Mouse (Mus musculus): ENCODE measurements around the gene Uck1. TPM values are rescaled to one million over a fixed set of nuclear protein-coding genes. Genes with fewer than 3 reads are reported as not detected.

Gene Uck1
- polyA plus RNA-seq, 1 experiment from 2014 or later = 68.1 TPM

- ATAC-seq (ENCODE audit: insufficient number of reproducible peaks, low FRiP score, low TSS enrichment, low read depth) = no peak
- H3K36me3 ChIP-seq = peaks cover 78% of the 10 kb centered on the region
- WGBS = 76% methylated on average over 5 of the region's 5 CpGs
- H3K9me3 ChIP-seq = no peaks in the 10 kb centered on the region
- H3K27me3 ChIP-seq = no peaks in the 10 kb centered on the region
- H3K9ac ChIP-seq = no peak overlapping the region
- peaks cover 10% of the 10 kb centered on the region for H3K4me1 ChIP-seq
- no peak overlapping the region for H3K4me2 ChIP-seq
- no peak overlapping the region for H3K27ac ChIP-seq
- no peak overlapping the region for H3K4me3 ChIP-seq
These were observed 5.4 kb downstream of the Uck1 start for GRCm38 (mm10) chr2:32254563-32254962.

- H3K4me3 ChIP-seq = no peak overlapping the region
- no peak overlapping the region for H3K4me2 ChIP-seq
- H3K27me3 ChIP-seq = no peaks in the 10 kb centered on the region
- no peaks in the 10 kb centered on the region for H3K9me3 ChIP-seq
- WGBS = 69% methylated on average over 1 of the region's 1 CpGs
- no peak overlapping the region for H3K27ac ChIP-seq
- H3K36me3 ChIP-seq = peaks cover 89% of the 10 kb centered on the region
- ATAC-seq (ENCODE audit: insufficient number of reproducible peaks, low FRiP score, low TSS enrichment, low read depth) = no peak
- H3K4me1 ChIP-seq = no peaks in the 10 kb centered on the region
- no peak overlapping the region for H3K9ac ChIP-seq
These were observed 6.6 kb downstream of the Uck1 start for GRCm38 (mm10) chr2:32253352-32253751.

- no peak for ATAC-seq (ENCODE audit: insufficient number of reproducible peaks, low FRiP score, low TSS enrichment, low read depth)
- peaks cover 89% of the 10 kb centered on the region for H3K36me3 ChIP-seq
- no peaks in the 10 kb centered on the region for H3K9me3 ChIP-seq
- no peaks in the 10 kb centered on the region for H3K4me1 ChIP-seq
- no peak overlapping the region for H3K9ac ChIP-seq
- H3K27ac ChIP-seq = no peak overlapping the region
- no peak overlapping the region for H3K4me2 ChIP-seq
- H3K27me3 ChIP-seq = no peaks in the 10 kb centered on the region
- 89% methylated on average over 5 of the region's 5 CpGs for WGBS
- no peak overlapping the region for H3K4me3 ChIP-seq
These were observed 7.3 kb downstream of the Uck1 start for GRCm38 (mm10) chr2:32252658-32253057.

GRCm38 (mm10) chr2:32251791-32252527 lies 8.0 kb downstream of the Uck1 start:
- Histone ChIP-seq H3K27ac (no peak overlapping the region), H3K4me3 (no peak overlapping the region), H3K9ac (no peak overlapping the region), H3K4me1 (no peaks in the 10 kb centered on the region), H3K9me3 (no peaks in the 10 kb centered on the region), H3K27me3 (no peaks in the 10 kb centered on the region), H3K36me3 (peaks cover 89% of the 10 kb centered on the region), H3K4me2 (no peak overlapping the region)
- ATAC-seq (ENCODE audit: insufficient number of reproducible peaks, low FRiP score, low TSS enrichment, low read depth) = no peak
- WGBS = 87% methylated on average over 12 of the region's 12 CpGs

GRCm38 (mm10) chr2:32248377-32249361 lies 11.3 kb downstream of the Uck1 start:
- Histone ChIP-seq H3K27ac (no peak overlapping the region), H3K27me3 (no peaks in the 10 kb centered on the region), H3K4me3 (no peak overlapping the region), H3K4me1 (no peaks in the 10 kb centered on the region), H3K4me2 (no peak overlapping the region), H3K36me3 (peaks cover 98% of the 10 kb centered on the region), H3K9ac (no peak overlapping the region), H3K9me3 (no peaks in the 10 kb centered on the region)
- 74% methylated on average over 10 of the region's 10 CpGs for WGBS
- ATAC-seq (ENCODE audit: insufficient number of reproducible peaks, low FRiP score, low TSS enrichment, low read depth) = no peak

GRCm38 (mm10) chr2:32246741-32247140 lies 13.2 kb downstream of the Uck1 start:
- Histone ChIP-seq H3K4me1 (no peaks in the 10 kb centered on the region), H3K27ac (no peak overlapping the region), H3K9ac (no peak overlapping the region), H3K4me3 (no peak overlapping the region), H3K36me3 (peaks cover 88% of the 10 kb centered on the region), H3K4me2 (no peak overlapping the region), H3K9me3 (no peaks in the 10 kb centered on the region), H3K27me3 (no peaks in the 10 kb centered on the region)
- WGBS = 84% methylated on average over 4 of the region's 4 CpGs
- no peak for ATAC-seq (ENCODE audit: insufficient number of reproducible peaks, low FRiP score, low TSS enrichment, low read depth)

- peaks cover 71% of the 10 kb centered on the region for H3K36me3 ChIP-seq
These were observed 17.0 kb downstream of the Uck1 start for GRCm38 (mm10) chr2:32242986-32243385.

GRCm38 (mm10) chr2:32240591-32240990 lies 19.4 kb downstream of the Uck1 start:
- Histone ChIP-seq H3K4me2 (no peak overlapping the region), H3K9me3 (no peaks in the 10 kb centered on the region), H3K27me3 (no peaks in the 10 kb centered on the region), H3K4me3 (no peak overlapping the region), H3K9ac (no peak overlapping the region), H3K27ac (no peak overlapping the region), H3K4me1 (peaks cover 8% of the 10 kb centered on the region), H3K36me3 (peaks cover 49% of the 10 kb centered on the region)
- ATAC-seq (ENCODE audit: insufficient number of reproducible peaks, low FRiP score, low TSS enrichment, low read depth) = no peak
- 77% methylated on average over 5 of the region's 5 CpGs for WGBS

More at GRCm38 (mm10) chr2:32242986-32243385, 17.0 kb downstream of the Uck1 start:
- H3K27ac ChIP-seq = no peak overlapping the region
- no peak overlapping the region for H3K9ac ChIP-seq
- no peak overlapping the region for H3K4me3 ChIP-seq
- H3K4me1 ChIP-seq = peaks cover 1% of the 10 kb centered on the region; the same call in 1 of the 2 replicates
- no peak overlapping the region for H3K4me2 ChIP-seq
- 90% methylated on average over 4 of the region's 4 CpGs for WGBS
- no peaks in the 10 kb centered on the region for H3K27me3 ChIP-seq
- no peaks in the 10 kb centered on the region for H3K9me3 ChIP-seq
- ATAC-seq (ENCODE audit: insufficient number of reproducible peaks, low FRiP score, low TSS enrichment, low read depth) = no peak

GRCm38 (mm10) chr2:32238708-32239435 lies 21.1 kb downstream of the Uck1 start:
- H3K27ac ChIP-seq = no peak overlapping the region
- ATAC-seq (ENCODE audit: insufficient number of reproducible peaks, low FRiP score, low TSS enrichment, low read depth) = no peak
- H3K4me3 ChIP-seq = no peak overlapping the region
- H3K27me3 ChIP-seq = no peaks in the 10 kb centered on the region
- 88% methylated on average over 9 of the region's 9 CpGs for WGBS
- H3K36me3 ChIP-seq = peaks cover 39% of the 10 kb centered on the region
- no peak overlapping the region for H3K4me2 ChIP-seq
- no peak overlapping the region for H3K9ac ChIP-seq
- H3K9me3 ChIP-seq = no peaks in the 10 kb centered on the region
- peaks cover 20% of the 10 kb centered on the region for H3K4me1 ChIP-seq

- 28% methylated on average over 4 of the region's 4 CpGs for WGBS
- Histone ChIP-seq H3K4me3 (peak overlapping the region; percentile 70), H3K27me3 (no peaks in the 10 kb centered on the region), H3K36me3 (peaks cover 44% of the 10 kb centered on the region), H3K4me2 (peak overlapping the region; percentile 79), H3K9me3 (no peaks in the 10 kb centered on the region), H3K27ac (peak overlapping the region; percentile 92; the same call in 1 of the 2 replicates), H3K9ac (0 out of 2 replicates have a peak overlapping the region, but pooled peaks have one; percentile 3), H3K4me1 (peaks cover 20% of the 10 kb centered on the region)
- no peak for ATAC-seq (ENCODE audit: insufficient number of reproducible peaks, low FRiP score, low TSS enrichment, low read depth)
These were observed 22.4 kb downstream of the Uck1 start for GRCm38 (mm10) chr2:32237571-32237970.

GRCm38 (mm10) chr2:32236760-32237487 lies 23.0 kb downstream of the Uck1 start:
- peak overlapping the region; percentile 70 for H3K4me3 ChIP-seq
- H3K27ac ChIP-seq = peak overlapping the region; percentile 92
- WGBS = under 1% methylated on average over 20 of the region's 20 CpGs
- peaks cover 46% of the 10 kb centered on the region for H3K36me3 ChIP-seq
- H3K4me2 ChIP-seq = peak overlapping the region; percentile 79
- H3K9me3 ChIP-seq = no peaks in the 10 kb centered on the region
- peaks cover 20% of the 10 kb centered on the region for H3K4me1 ChIP-seq
- ATAC-seq (ENCODE audit: insufficient number of reproducible peaks, low FRiP score, low TSS enrichment, low read depth) = peak; percentile 26; the same call in 1 of the 2 replicates
- peak overlapping the region; percentile 74 for H3K9ac ChIP-seq
- no peaks in the 10 kb centered on the region for H3K27me3 ChIP-seq
